Mouse (Mus musculus): ENCODE results near the gene Adrb1. TPM values are rescaled to one million over a fixed set of nuclear protein-coding genes. Genes with fewer than 3 reads are reported as not detected.

The Adrb1 gene
- total and polyA plus RNA-seq, 3 experiments: not detected

DNA sequence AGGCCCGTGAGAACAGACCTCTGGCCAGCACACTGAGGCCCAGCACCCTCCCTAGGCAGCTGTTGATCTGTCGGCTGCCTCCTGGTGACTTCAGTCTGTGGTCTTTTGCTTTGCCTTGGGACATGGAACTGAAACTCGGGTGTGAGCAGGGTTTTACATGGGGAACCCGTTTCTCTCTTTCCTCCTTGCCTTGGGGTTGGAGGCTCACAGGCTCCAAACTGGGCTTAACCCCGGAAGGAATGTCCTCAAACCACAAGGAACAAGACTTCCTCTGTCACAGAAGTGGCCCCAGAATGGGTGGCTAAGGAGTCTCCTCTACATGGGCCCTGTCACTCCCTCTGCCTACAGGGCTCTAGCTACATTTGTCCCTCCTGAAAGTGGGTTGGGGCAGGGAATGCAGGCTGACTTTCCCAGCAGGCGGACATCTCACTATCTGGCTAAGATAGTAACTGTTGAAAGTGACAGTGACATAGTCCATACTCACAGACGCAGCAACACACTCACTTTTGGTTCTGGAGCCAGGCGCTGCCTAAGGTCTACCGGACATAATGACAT, 52.5 kb downstream of the Adrb1 start:
- Histone ChIP-seq H3K9me3 (replicated peaks; ENCODE audit: insufficient read depth, low read length) (no peaks in the 10 kb centered on the region), H3K79me2 (ENCODE audit: control insufficient read depth, insufficient read depth, low read length, poor library complexity) (no peaks in the 10 kb centered on the region), H3K4me3 (ENCODE audit: control insufficient read depth in 1 of 2, insufficient read depth in 1 of 2, low read depth in 2 of 2, low read length in 2 of 2) (no peak overlapping the region), H3K27ac (ENCODE audit: control insufficient read depth, low read depth, low read length) (no peak overlapping the region), H3K9ac (ENCODE audit: control insufficient read depth, low read depth, low read length, poor library complexity, severe bottlenecking) (no peak overlapping the region), H3K4me1 (ENCODE audit: control insufficient read depth in 1 of 2, insufficient read depth in 2 of 2, low read length in 2 of 2) (no peaks in the 10 kb centered on the region), H3K36me3 (ENCODE audit: control insufficient read depth in 1 of 2, insufficient read depth in 2 of 2, low read length in 2 of 2) (no peaks in the 10 kb centered on the region), H3K27me3 (ENCODE audit: control insufficient read depth in 1 of 2, insufficient read depth in 2 of 2, low read length in 2 of 2) (peaks cover 0 to 2% of the 10 kb centered on the region in 2 experiments; a peak in 2 of 4 replicates)
- TF ChIP-seq SMC3 (IDR thresholded peaks at IDR 0.05; ENCODE audit: low read depth, low read length) (no peak), MEF2A (IDR thresholded peaks at IDR 0.05; ENCODE audit: extremely low read depth, insufficient replicate concordance, low read depth, low read length, poor library complexity, severe bottlenecking) (no peak), POLR2A (IDR thresholded peaks at IDR 0.05; ENCODE audit: control insufficient read depth in 1 of 2, insufficient read depth in 1 of 2, low read depth in 1 of 2, low read length in 2 of 2, poor library complexity in 1 of 2) (no peak), UBTF (IDR thresholded peaks at IDR 0.05; ENCODE audit: borderline replicate concordance, insufficient read depth, low read depth, low read length) (no peak), SIN3A (IDR thresholded peaks at IDR 0.05; ENCODE audit: low read length) (no peak), ZKSCAN1 (IDR thresholded peaks at IDR 0.05; ENCODE audit: low read depth, low read length) (no peak), NELFE (IDR thresholded peaks at IDR 0.05; ENCODE audit: low read depth, low read length) (no peak), CHD2 (IDR thresholded peaks at IDR 0.05; ENCODE audit: low read length) (no peak), CTCF (IDR thresholded peaks at IDR 0.05 in 2 of 3, conservative IDR thresholded peaks at IDR 0.05 in 1 of 3; ENCODE audit: control insufficient read depth in 1 of 3, insufficient read depth in 1 of 3, low read depth in 2 of 3, low read length in 3 of 3, poor library complexity in 1 of 3, severe bottlenecking in 1 of 3) (no peak)
- no peak for DNase-seq (ENCODE audit: low read depth, low spot score)

DNA sequence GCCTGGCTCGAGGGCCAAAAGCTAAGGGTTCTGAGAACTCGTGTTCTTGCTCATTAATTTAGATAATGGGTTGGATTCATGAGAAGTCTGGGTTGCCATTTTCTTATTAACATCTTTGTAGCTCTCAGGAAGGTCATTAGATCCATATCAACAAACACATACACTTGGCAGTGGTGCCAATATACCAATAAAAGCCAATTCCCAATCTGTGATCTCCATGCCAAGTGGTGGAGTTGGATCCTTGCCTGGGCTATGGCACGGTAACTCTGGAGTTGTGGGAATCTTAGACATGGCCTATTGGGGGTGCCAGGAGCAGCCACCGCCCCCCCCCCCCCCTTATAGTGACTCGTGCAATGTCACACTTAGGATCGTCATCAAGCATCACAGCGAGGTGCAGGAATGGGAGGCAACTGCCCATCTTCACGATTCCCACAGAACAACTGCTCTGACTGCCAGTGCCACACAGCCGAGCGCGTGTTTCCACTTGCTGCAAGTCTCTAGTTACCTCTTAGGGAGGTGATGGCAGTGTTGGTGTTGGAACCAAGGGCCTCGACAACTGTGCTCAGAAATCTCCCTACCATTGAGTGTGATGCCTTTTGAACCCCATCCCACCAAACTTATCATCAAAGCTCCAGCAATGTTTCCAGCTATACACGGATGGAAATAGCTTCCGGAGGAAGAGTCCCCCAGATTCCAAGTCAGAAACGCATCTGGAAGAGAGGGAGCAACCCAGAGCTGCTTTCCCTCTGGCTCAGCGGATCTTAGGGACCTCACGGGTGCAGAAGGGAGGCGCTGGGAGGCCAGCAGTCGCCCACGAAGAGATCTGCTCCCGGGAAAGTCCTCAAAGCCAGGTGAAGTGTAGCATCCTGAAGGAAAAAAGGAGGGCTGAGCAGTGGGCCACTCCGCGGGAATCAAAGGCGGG, 53.2 kb downstream of the Adrb1 start:
- no peaks in the 10 kb centered on the region for H3K4me1 ChIP-seq (ENCODE audit: control insufficient read depth in 1 of 2, insufficient read depth in 2 of 2, low read length in 2 of 2)
- H3K79me2 ChIP-seq (ENCODE audit: control insufficient read depth, insufficient read depth, low read length, poor library complexity): no peaks in the 10 kb centered on the region
- H3K27ac ChIP-seq (ENCODE audit: control insufficient read depth, low read depth, low read length): no peak overlapping the region
- H3K9me3 ChIP-seq (replicated peaks; ENCODE audit: insufficient read depth, low read length): no peaks in the 10 kb centered on the region
- DNase-seq (ENCODE audit: low read depth, low spot score): no peak
- no peaks in the 10 kb centered on the region for H3K36me3 ChIP-seq (ENCODE audit: control insufficient read depth in 1 of 2, insufficient read depth in 2 of 2, low read length in 2 of 2)
- no peak overlapping the region for H3K4me3 ChIP-seq (ENCODE audit: control insufficient read depth in 1 of 2, insufficient read depth in 1 of 2, low read depth in 2 of 2, low read length in 2 of 2)
- peaks cover 0 to 2% of the 10 kb centered on the region in 2 experiments; a peak in 2 of 4 replicates for H3K27me3 ChIP-seq (ENCODE audit: control insufficient read depth in 1 of 2, insufficient read depth in 2 of 2, low read length in 2 of 2)
- no peak for TF ChIP-seq CTCF (IDR thresholded peaks at IDR 0.05 in 2 of 3, conservative IDR thresholded peaks at IDR 0.05 in 1 of 3; ENCODE audit: control insufficient read depth in 1 of 3, insufficient read depth in 1 of 3, low read depth in 2 of 3, low read length in 3 of 3, poor library complexity in 1 of 3, severe bottlenecking in 1 of 3)
- TF ChIP-seq KAT2A (conservative IDR thresholded peaks at IDR 0.05; ENCODE audit: low read depth, low read length): no peak
- TF ChIP-seq ZC3H11A (IDR thresholded peaks at IDR 0.05; ENCODE audit: low read depth, low read length): no peak
- no peak for TF ChIP-seq USF1 (IDR thresholded peaks at IDR 0.05; ENCODE audit: low read depth, low read length)
- TF ChIP-seq MAZ (IDR thresholded peaks at IDR 0.05; ENCODE audit: low read depth, low read length): no peak
- no peak overlapping the region for H3K9ac ChIP-seq (ENCODE audit: control insufficient read depth, low read depth, low read length, poor library complexity, severe bottlenecking)

Measured in MEL (cell line).